Mouse (Mus musculus): Measurements from ENCODE around the gene Smu1. TPM values are rescaled to one million over a fixed set of nuclear protein-coding genes. Genes with fewer than 3 reads are reported as not detected.
A peak's percentile ranks its signal among the peaks of the same experiment; 100 is the strongest.

Smu1 gene
- polyA plus RNA-seq, 1 experiment from 2014 or later = 155 TPM

DNA sequence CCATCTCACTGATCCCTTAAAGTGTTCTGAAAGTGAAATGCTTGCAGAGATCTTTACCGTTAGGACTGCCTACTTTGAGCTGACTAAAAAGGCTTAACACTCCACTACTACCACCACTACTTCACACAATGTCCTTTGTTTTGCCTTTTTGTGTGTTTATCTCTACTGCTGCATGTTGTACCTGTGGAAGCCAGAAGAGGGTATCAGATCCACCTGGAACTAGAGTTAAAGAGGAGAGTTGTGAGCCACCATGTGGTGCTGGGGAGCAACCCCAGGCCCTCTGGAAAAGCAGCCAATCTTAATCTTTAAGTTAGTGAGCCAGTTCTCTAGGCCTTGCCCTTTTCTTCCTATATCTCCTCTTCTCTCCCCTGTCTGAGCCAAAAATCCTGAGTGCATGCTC lies 30.5 kb downstream of the Smu1 start:
- no peak for ATAC-seq (ENCODE audit: low FRiP score)
- H3K9me3 ChIP-seq = no peaks in the 10 kb centered on the region
- no peaks in the 10 kb centered on the region for H3K27me3 ChIP-seq
- H3K27ac ChIP-seq = no peak overlapping the region
- no peak overlapping the region for H3K4me2 ChIP-seq
- H3K36me3 ChIP-seq (replicated peaks) = peaks cover 75% of the 10 kb centered on the region
- H3K4me1 ChIP-seq = peaks cover 32% of the 10 kb centered on the region
- H3K4me3 ChIP-seq (replicated peaks) = no peak overlapping the region
- WGBS = 85% methylated on average over 1 of the region's 1 CpGs
- no peak overlapping the region for H3K9ac ChIP-seq

DNA sequence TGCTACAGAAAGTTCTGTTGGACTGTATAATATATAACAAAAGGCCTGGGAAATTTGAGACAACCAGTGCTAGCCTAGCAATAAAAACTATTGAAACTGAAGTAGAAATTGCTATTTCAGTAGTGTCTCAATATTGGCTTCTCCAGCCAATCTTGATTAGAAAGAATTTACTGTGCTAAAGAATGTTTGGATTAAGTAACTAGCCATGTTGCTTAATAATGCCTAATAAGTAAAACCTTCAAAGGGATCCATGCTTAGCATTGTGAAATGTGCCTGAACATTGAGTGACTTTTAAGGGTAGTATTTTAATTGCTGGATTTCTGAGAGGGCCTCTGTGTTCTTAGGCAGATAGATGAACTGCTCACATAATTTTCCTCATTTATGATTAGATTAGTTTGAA lies 32.2 kb downstream of the Smu1 start:
- ATAC-seq (ENCODE audit: low FRiP score) = no peak
- H3K36me3 ChIP-seq (replicated peaks) = peaks cover 59% of the 10 kb centered on the region
- H3K4me3 ChIP-seq (replicated peaks) = 0 out of 2 replicates have a peak overlapping the region, but pooled peaks have one; percentile 2

DNA sequence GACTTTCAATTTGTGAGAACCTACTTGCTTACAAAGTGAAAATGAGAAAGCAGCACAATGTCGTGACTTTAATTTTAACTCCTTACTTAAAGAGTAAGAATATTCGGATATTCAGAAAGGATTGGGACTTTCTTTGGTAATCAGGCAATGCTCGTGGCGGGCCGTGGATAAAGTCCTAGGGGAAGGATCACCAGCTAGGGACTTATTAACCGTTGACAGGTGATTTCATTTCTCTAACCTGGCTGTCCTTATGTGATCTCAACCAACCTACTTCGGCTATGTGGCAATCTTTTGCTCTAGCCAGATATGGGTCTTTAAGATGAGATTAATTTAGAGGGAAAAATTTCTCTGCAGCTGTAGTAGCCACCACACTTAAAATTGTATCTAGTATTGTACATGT lies 32.6 kb downstream of the Smu1 start:
- no peak overlapping the region for H3K9ac ChIP-seq
- H3K27me3 ChIP-seq = no peaks in the 10 kb centered on the region
- H3K36me3 ChIP-seq (replicated peaks) = peaks cover 55% of the 10 kb centered on the region
- no peak overlapping the region for H3K27ac ChIP-seq
- peak overlapping the region; percentile 90; the same call in 1 of the 2 replicates for H3K4me3 ChIP-seq (replicated peaks)
- no peak for ATAC-seq (ENCODE audit: low FRiP score)
- H3K9me3 ChIP-seq = no peaks in the 10 kb centered on the region
- H3K4me2 ChIP-seq = peak overlapping the region; percentile 80; the same call in 1 of the 2 replicates
- 83% methylated on average over 7 of the region's 7 CpGs for WGBS
- H3K4me1 ChIP-seq = peaks cover 41% of the 10 kb centered on the region

More for the DNA sequence above, 32.2 kb downstream of the Smu1 start:
- no peak overlapping the region for H3K9ac ChIP-seq
- 0 out of 2 replicates have a peak overlapping the region, but pooled peaks have one; percentile 80 for H3K4me2 ChIP-seq
- no peaks in the 10 kb centered on the region for H3K9me3 ChIP-seq
- H3K4me1 ChIP-seq = peaks cover 41% of the 10 kb centered on the region
- H3K27me3 ChIP-seq = no peaks in the 10 kb centered on the region
- H3K27ac ChIP-seq = no peak overlapping the region

DNA sequence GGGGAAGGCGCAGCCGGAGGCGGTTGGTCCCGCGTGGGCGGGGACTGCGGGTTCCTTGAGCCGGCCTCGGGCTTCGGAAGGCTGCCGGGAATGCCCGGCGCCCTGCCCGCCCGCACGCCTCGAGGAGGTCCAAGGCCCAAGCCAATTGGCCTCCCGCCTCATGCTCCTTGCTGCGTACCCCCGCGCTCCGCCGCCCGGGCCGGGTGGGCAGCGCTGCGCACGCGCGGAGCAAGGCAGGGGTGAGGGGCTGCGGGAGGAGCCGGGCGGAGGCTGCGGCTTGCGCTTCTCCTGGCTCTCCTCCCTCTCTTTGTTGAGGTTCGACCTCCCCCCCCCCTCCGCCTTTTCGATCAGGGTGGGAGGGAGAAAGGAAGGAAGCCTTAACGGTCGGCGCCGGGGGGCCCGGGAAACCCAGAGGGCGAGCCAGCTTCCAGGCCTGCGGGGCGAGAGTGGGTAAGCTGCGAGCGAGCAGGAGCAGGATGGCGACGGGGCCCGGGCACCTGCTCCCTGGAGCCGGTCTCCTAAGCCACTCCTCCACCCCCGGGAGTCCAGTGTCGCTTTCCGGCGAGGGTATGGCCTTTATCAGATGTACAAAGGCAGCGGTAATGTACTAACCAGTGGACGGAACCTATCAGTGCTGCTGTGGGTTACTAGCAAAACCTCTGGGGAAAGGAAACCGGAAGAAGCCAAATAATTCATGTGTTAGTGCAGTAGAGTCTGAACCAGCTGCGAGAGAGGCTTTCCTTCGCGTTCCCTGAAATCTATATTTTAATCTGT lies 34.8 kb downstream of the Smu1 start:
- peak overlapping the region; percentile 98 for H3K9ac ChIP-seq
- H3K4me3 ChIP-seq (replicated peaks) = peak overlapping the region; percentile 90
- no peaks in the 10 kb centered on the region for H3K27me3 ChIP-seq
- no peaks in the 10 kb centered on the region for H3K9me3 ChIP-seq
- WGBS = under 1% methylated on average over 55 of the region's 62 CpGs
- peaks cover 34% of the 10 kb centered on the region for H3K36me3 ChIP-seq (replicated peaks)
- peaks cover 41% of the 10 kb centered on the region for H3K4me1 ChIP-seq
- peak; percentile 92 for ATAC-seq (ENCODE audit: low FRiP score)
- peak overlapping the region; percentile 100 for H3K27ac ChIP-seq
- peak overlapping the region; percentile 80 for H3K4me2 ChIP-seq

DNA sequence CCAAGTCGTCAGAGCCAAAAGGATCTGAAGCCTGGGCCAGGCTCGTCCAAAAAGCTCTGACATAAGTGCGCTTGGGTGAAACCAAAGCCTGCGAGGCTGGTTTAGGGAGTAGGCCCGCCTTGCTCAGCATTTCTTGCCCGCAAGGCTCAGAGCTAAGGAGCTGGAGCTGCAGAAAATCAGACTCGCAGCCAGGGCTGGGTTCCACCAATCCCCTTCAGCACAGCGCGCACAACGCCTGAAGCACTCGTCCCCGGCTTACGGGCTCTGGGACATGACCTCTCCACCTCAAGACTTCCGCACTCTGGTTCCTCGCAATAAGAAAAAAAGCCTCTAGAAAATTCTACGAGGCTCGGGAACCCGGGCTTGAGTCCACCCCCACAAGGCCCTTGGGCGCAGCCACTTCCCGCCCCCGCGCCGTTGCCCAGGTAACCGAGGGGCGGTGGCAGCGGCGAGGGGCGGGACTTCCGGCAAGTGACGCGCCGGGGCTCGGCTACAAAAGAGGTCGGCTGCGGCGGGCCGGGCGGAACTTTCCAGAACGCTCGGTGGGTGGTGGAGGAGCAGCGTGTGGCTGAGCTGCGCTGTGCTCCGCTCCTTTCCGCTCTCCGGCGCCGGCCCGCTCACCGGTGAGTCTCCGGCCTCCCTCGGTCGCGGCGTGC lies 35.6 kb downstream of the Smu1 start, which contains the start of gene Dnaja1:
Dnaja1 (plus strand) TSS at position 140 of the 656 bp plus-strand sequence.
- Histone ChIP-seq H3K9ac (peak within 1 kb of the TSS; percentile 98), H3K4me1 (peaks cover 37% of the 10 kb centered on the region), H3K4me3 (replicated peaks) (peak within 1 kb of the TSS; percentile 90), H3K27ac (peak within 1 kb of the TSS; percentile 100), H3K4me2 (peak within 1 kb of the TSS; percentile 80), H3K9me3 (no peaks in the 10 kb centered on the region), H3K27me3 (no peaks in the 10 kb centered on the region), H3K36me3 (replicated peaks) (peaks cover 27% of the 10 kb centered on the region)
- WGBS = under 1% methylated on average over 53 of the region's 54 CpGs
- peak; percentile 94 for ATAC-seq (ENCODE audit: low FRiP score)

DNA sequence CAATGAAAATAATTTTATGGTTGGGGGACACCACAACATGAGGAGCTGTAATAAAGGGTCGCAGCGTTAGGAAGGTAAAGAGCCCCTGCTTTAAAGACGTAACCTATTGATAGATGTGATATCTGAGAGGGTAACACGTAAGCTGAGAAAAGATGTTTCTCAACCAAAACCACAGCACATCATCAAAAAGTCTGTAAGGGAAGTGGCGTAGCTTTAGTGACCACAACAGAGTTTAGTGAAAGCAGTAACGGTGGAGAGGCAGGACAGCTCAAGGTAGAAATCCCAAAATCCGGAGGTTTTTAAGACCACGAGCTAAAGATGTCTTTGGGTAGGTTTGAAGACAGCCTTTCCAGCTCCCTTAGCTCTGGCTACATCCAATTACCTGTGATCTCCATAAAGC lies 36.8 kb downstream of the Smu1 start:
- Histone ChIP-seq H3K4me3 (replicated peaks) (no peak overlapping the region), H3K9ac (no peak overlapping the region), H3K4me2 (no peak overlapping the region), H3K27me3 (no peaks in the 10 kb centered on the region), H3K27ac (0 out of 2 replicates have a peak overlapping the region, but pooled peaks have one; percentile 100), H3K36me3 (replicated peaks) (peaks cover 17% of the 10 kb centered on the region), H3K4me1 (peaks cover 30% of the 10 kb centered on the region), H3K9me3 (no peaks in the 10 kb centered on the region)
- no peak for ATAC-seq (ENCODE audit: low FRiP score)
- 95% methylated on average over 8 of the region's 8 CpGs for WGBS

DNA sequence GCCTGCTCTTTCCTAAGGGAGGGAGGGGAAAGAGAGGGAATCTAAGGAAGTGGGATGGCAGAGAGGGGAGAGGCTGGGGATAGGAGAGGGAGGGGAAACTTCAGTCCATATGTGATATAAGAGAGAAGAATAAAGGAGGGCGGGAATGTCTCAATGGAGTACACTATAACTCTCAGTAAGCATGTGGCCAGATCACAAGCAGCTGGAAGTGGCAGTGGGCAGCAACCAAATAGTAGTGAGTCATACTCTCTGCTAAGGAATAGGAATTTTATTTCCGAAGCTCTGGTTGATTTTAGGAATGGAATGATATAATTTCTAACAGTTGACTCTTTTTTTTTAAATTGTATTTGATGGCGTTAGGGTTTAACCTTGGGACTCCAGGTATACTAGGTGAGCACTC lies 40.6 kb downstream of the Smu1 start:
- Histone ChIP-seq H3K9ac (no peak overlapping the region), H3K4me3 (replicated peaks) (no peak overlapping the region), H3K27me3 (no peaks in the 10 kb centered on the region), H3K4me2 (no peak overlapping the region), H3K4me1 (peaks cover 8% of the 10 kb centered on the region), H3K27ac (no peak overlapping the region), H3K9me3 (no peaks in the 10 kb centered on the region), H3K36me3 (replicated peaks) (no peaks in the 10 kb centered on the region)
- no peak for ATAC-seq (ENCODE audit: low FRiP score)
- 88% methylated on average over 3 of the region's 3 CpGs for WGBS

DNA sequence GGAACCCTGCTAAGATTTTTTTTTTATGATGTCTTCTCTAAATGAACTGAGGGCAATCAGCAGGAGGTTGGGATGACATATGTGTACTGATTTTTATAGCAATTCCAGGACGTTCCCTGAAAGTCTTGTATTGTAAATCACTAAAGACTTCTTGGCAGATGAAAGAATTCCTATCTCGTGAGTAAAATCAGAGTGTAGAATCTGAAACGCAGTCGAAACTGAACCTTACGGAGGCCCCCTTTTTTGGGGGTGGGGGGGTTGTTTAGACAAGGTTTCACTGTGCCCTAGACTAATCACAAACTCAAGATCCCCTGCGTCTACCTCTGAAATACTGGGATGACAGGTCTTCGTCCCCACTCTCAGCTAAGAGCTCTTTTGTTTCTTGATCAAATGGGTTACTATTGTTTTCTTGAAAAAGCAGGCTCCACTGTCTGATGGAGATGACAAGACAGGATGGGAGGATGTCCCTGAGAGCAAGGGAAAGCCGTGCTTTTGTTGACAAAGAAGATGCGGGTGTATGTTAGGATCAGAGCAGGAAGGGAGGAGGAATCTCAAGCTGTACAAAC lies 53.9 kb downstream of the Smu1 start:
- H3K4me2 ChIP-seq = peak overlapping the region; percentile 76
- H3K9me3 ChIP-seq = no peaks in the 10 kb centered on the region
- peak overlapping the region; percentile 61 for H3K4me3 ChIP-seq (replicated peaks)
- H3K27ac ChIP-seq = peak overlapping the region; percentile 95
- no peak for ATAC-seq (ENCODE audit: low FRiP score)
- no peaks in the 10 kb centered on the region for H3K36me3 ChIP-seq (replicated peaks)
- no peaks in the 10 kb centered on the region for H3K27me3 ChIP-seq
- peak overlapping the region; percentile 65 for H3K9ac ChIP-seq
- peaks cover 27% of the 10 kb centered on the region for H3K4me1 ChIP-seq
- 36% methylated on average over 9 of the region's 9 CpGs for WGBS

DNA sequence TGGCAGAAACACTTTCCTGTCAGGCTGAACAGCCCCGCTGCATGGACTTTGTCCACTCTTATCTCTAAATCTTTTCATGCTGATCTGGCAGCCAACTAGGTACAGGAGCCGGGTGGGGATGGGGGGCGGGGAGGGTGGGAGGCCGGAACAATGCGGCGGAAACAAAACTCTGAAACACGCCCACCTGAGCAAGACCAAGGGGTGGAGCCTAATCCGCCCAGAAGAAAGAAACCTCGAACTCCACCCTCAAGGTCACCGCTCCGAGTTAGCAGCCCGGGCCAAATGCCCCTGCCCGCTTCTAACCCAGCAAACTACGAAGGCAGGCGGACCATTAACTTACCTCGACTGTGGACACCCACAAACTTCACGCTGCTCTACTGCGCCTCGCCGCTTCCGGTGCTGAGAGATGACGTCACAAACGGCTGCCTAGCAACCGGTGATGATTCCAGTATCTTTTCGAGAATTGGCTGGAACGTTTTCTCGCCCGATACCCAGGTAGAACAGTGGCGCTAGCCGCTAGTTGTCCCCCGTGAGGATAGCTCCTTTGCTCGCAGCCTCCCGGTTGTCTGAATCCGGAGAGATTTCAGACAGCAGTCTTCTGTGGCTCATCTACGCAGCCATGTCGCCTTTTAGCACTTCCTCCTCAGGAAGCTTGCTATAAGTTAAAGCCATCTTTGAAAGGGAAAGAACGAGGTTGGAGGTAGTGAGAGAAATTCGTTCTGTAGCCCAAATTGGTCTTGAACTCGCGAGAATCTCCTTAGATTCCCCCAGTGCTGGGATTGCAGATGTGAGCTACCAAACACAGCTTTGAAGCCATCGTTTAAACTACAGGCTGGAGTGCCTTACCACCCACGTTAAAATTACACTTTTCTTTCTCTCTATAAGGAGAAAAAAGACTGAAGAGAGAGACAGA lies 54.7 kb downstream of the Smu1 start, which contains the start of gene Aptx:
Aptx (minus strand) TSS at position 398 of the 913 bp plus-strand sequence.
- peaks cover 27% of the 10 kb centered on the region for H3K4me1 ChIP-seq
- peak within 1 kb of the TSS; percentile 61 for H3K4me3 ChIP-seq (replicated peaks)
- under 1% methylated on average over 42 of the region's 42 CpGs for WGBS
- peak; percentile 93 for ATAC-seq (ENCODE audit: low FRiP score)
- H3K4me2 ChIP-seq = peak within 1 kb of the TSS; percentile 76
- H3K9me3 ChIP-seq = no peaks in the 10 kb centered on the region
- H3K36me3 ChIP-seq (replicated peaks) = no peaks in the 10 kb centered on the region
- peak within 1 kb of the TSS; percentile 65 for H3K9ac ChIP-seq
- H3K27me3 ChIP-seq = no peaks in the 10 kb centered on the region
- peak within 1 kb of the TSS; percentile 95 for H3K27ac ChIP-seq

DNA sequence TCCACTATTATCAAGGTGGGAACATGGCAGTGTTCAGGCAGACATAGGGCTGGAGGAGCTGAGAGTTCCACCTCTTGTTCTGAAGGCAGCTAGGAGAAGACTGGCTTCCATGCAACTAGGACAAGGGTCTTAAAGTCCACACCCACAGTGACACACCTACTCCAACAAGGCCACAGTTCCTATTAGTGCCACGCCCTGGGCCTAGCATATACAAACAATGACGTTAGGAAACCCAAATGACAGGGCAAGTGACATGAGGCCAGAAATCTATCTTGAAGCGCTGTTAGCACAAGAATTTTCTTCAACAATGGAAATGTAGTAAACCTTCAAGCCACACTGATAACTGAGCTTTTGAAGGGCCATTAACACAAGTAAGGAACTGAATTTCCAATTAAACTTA lies 55.9 kb downstream of the Smu1 start:
- 88% methylated on average over 3 of the region's 3 CpGs for WGBS
- peaks cover 4% of the 10 kb centered on the region for H3K36me3 ChIP-seq (replicated peaks)
- peaks cover 27% of the 10 kb centered on the region for H3K4me1 ChIP-seq
- H3K27me3 ChIP-seq = no peaks in the 10 kb centered on the region
- H3K9me3 ChIP-seq = no peaks in the 10 kb centered on the region
- H3K27ac ChIP-seq = no peak overlapping the region
- H3K4me2 ChIP-seq = peak overlapping the region; percentile 76
- no peak for ATAC-seq (ENCODE audit: low FRiP score)
- peak overlapping the region; percentile 61 for H3K4me3 ChIP-seq (replicated peaks)
- H3K9ac ChIP-seq = peak overlapping the region; percentile 65; the same call in 1 of the 2 replicates

DNA sequence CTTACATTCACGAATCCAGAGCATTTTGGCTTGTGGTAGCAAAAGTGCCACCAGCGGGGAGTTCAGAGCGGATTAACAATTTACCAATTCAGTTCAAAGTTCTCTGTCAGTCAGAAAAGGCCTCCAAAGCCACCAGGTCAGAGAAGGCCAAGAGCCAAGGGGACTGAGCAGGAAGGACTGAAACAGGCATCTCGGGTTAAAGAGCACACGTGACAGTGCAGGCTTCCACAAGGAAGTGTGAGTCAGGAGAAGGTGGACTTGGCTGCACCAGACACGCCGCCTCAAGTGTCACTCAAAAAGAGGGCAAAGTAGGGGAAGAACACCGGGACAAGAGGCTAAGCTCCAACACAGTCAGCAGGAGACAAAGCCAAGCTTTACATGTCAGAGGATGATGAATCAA lies 57.5 kb downstream of the Smu1 start:
- H3K4me1 ChIP-seq = peaks cover 27% of the 10 kb centered on the region
- no peak overlapping the region for H3K9ac ChIP-seq
- H3K4me2 ChIP-seq = no peak overlapping the region
- 85% methylated on average over 8 of the region's 8 CpGs for WGBS
- peaks cover 19% of the 10 kb centered on the region for H3K36me3 ChIP-seq (replicated peaks)
- H3K4me3 ChIP-seq (replicated peaks) = no peak overlapping the region
- no peak overlapping the region for H3K27ac ChIP-seq
- ATAC-seq (ENCODE audit: low FRiP score) = no peak
- no peaks in the 10 kb centered on the region for H3K27me3 ChIP-seq
- no peaks in the 10 kb centered on the region for H3K9me3 ChIP-seq

Data from forebrain, embryonic 12.5 days (tissue).